Mouse (Mus musculus) spleen, adult 2 months (tissue): ENCODE measurements around the gene Ptgds. TPM values are rescaled to one million over a fixed set of nuclear protein-coding genes. Genes with fewer than 3 reads are reported as not detected.
A peak's percentile ranks its signal among the peaks of the same experiment; 100 is the strongest.

Experiments
- DNase-seq, 2 experiments: peaks; one replicate each; pipeline versions ENCODE4 v3.0.0 to v3.0.0-alpha.2; 2012 to 2021; ENCODE audit warnings: low spot score in 2 of 2, low read depth in 1 of 2
- H3K27ac ChIP-seq: fragments of 200-500 bp; 2 replicates; pipeline ENCODE4 v1.5.1; 2012; ENCODE audit warnings: low read length, inconsistent platforms; ENCODE audit not compliant: insufficient read depth
- H3K27me3 ChIP-seq: fragments of 200-500 bp; 2 replicates; pipeline ENCODE4 v1.6.1; 2012; ENCODE audit warnings: mild to moderate bottlenecking, moderate library complexity, low read length, inconsistent platforms; ENCODE audit not compliant: control insufficient read depth, insufficient read depth
- H3K36me3 ChIP-seq: fragments of 200-500 bp; 2 replicates; pipeline ENCODE4 v1.6.1; 2012; ENCODE audit warnings: mild to moderate bottlenecking, low read length, inconsistent platforms; ENCODE audit not compliant: control insufficient read depth, insufficient read depth
- H3K4me1 ChIP-seq: fragments of 200-500 bp; 2 replicates; pipeline ENCODE4 v1.6.1; 2011; ENCODE audit warnings: inconsistent platforms; ENCODE audit not compliant: control insufficient read depth, insufficient read depth, insufficient read length
- H3K4me3 ChIP-seq: fragments of 200-500 bp; 2 replicates; pipeline ENCODE4 v1.5.1; 2011; ENCODE audit warnings: mild to moderate bottlenecking, inconsistent platforms; ENCODE audit not compliant: insufficient read depth, insufficient read length; ENCODE audit errors: extremely low read depth
- CTCF ChIP-seq: fragments of 200-500 bp; IDR thresholded peaks from 2 replicates; pipeline ENCODE4 v1.5.1; 2011; ENCODE audit warnings: mild to moderate bottlenecking, inconsistent platforms; ENCODE audit not compliant: insufficient read depth, insufficient read length, insufficient replicate concordance; ENCODE audit errors: extremely low read depth
- POLR2A ChIP-seq: fragments of 200-500 bp; IDR thresholded peaks from 2 replicates; pipeline ENCODE4 v1.6.1; 2011; ENCODE audit warnings: low read depth, low read length, inconsistent platforms
- WGBS: fragments of 180-500 bp; shearing (Covaris S2); methylation state at CpG from one replicate; pipeline ENCODE4 v1.1.7; 2018; 5-methylcytosine and 5-hydroxymethylcytosine counted together
- polyA plus RNA-seq: library from polyadenylated mRNA; depleted of rRNA; stranded (reverse); fragments of >200 nt; gene quantifications from 2 replicates; pipeline ENCODE4 v1.2.3, GENCODE M21; 2012

Ptgds gene
- polyA plus RNA-seq, 1 experiment = 7.8 TPM

DNA sequence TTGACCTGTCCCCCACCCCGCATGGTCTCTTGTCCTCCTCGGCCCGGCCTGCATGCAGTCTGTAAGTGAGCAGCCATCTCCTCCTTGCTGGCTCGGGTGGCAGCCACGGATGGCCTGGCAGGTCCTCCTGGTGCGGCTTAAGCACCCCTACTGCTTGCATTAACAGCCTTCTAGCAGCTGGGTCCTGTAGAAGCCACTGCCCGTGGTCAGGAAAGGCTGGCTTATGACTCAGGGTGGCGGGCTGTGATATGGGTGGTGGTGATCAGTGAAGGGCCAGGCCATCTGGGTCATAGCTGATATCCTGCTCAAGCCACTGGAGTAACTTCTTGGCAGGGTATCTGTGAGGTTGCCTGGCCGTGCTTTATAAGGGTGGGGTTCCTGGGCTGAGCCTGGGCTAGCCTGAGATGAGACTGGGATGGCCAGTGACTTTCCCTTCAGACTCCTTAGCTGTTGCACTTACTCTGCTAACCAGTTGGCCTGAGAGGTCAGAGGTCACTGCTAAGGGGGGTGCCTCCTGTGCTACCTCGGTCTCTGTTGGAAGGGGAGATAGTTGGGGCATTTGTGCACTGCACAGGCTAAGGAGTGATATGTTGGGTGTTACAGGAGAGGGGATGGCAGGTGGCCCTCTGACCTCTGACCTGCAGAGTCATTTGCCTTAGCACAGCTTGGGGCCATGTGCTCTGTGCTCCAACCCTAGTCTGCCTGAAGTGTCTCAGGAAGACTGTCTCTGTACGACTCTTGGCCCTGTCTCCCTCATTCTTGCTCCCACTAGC lies 37.3 kb downstream of the Ptgds start:
- Histone ChIP-seq H3K27ac (no peak overlapping the region), H3K4me3 (no peak overlapping the region), H3K27me3 (no peaks in the 10 kb centered on the region), H3K36me3 (peaks cover 1% of the 10 kb centered on the region), H3K4me1 (peaks cover 5% of the 10 kb centered on the region)
- TF ChIP-seq POLR2A = no peak
- no peak for TF ChIP-seq CTCF
- 86% methylated on average over 11 of the region's 11 CpGs for WGBS
- DNase-seq = no peak

DNA sequence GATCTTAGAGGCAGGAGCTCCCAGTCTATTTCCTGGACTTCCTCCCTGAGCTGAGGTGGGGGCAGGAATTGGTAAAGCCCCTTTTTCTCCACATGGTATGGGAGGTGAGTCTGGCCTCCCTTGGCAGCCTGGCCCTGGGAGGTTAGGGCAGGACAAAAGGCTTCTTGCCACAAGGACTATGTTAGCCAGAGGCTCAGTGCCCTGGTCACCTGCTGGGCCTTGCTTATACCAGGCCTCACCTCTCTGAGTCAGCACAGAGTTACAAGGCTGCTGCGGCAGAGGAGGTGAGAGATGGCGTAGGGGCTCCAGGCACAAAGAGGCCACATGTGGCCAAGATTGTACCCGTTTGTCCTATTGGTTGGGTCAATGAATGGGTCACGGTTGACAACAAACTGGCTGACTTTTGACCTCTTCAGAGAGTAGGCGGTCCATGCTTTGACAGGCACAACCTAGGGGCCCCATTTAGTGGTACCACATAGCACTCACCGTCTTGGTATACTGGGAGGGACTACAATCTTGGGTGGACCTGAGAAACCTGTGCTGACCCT lies 38.5 kb downstream of the Ptgds start:
- H3K27ac ChIP-seq = no peak overlapping the region
- no peaks in the 10 kb centered on the region for H3K27me3 ChIP-seq
- DNase-seq = no peak
- peaks cover 10% of the 10 kb centered on the region for H3K4me1 ChIP-seq
- no peak for TF ChIP-seq CTCF
- TF ChIP-seq POLR2A = no peak
- H3K36me3 ChIP-seq = no peaks in the 10 kb centered on the region; the same call in none of the 2 replicates
- no peak overlapping the region for H3K4me3 ChIP-seq
- WGBS = 93% methylated on average over 6 of the region's 6 CpGs

DNA sequence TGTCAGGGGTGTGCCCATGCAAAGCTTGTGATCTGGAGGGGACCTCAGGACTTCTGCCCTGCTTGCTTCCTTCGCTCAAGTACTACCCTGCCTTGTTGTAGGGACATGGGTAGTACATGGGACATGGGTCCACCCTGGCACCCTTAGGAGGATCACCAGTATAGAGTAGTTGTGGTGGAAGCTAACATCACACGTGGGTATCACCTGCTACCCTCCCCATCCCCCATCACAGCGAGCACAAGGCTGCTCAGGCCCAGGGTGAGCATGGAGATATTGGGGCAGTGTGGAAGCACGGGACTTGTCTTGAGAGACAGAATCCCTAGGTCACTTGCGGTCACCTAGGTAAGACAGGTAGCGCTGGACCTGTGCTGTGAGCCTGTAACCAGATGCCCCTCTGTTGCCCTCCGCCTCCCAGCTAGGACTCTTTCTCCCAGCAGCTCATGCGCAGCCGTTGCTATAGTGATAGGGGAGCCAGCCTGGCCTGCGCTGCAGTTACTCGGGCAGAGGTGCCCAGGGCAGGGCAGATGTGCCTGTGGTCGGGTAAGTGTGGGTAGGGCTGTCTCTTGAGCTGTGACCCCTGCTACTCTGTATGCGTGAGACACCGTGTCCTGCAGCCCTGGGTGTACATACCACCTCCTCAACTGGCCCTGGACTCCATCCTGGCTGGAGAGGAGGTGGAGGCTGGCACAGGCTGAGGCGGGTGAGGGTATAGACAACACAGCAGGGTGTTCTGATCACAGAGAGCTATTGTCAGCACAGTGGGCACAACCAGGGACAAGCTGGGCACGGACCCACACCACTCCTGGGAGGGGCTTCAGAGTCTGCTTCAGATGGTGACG lies 39.2 kb downstream of the Ptgds start:
- TF ChIP-seq POLR2A (no peak), CTCF (no peak)
- H3K36me3 ChIP-seq = no peaks in the 10 kb centered on the region; the same call in 1 of the 2 replicates
- no peak for DNase-seq
- H3K27me3 ChIP-seq = no peaks in the 10 kb centered on the region
- 70% methylated on average over 17 of the region's 17 CpGs for WGBS
- H3K4me1 ChIP-seq = peaks cover 11% of the 10 kb centered on the region
- no peak overlapping the region for H3K27ac ChIP-seq
- no peak overlapping the region for H3K4me3 ChIP-seq

DNA sequence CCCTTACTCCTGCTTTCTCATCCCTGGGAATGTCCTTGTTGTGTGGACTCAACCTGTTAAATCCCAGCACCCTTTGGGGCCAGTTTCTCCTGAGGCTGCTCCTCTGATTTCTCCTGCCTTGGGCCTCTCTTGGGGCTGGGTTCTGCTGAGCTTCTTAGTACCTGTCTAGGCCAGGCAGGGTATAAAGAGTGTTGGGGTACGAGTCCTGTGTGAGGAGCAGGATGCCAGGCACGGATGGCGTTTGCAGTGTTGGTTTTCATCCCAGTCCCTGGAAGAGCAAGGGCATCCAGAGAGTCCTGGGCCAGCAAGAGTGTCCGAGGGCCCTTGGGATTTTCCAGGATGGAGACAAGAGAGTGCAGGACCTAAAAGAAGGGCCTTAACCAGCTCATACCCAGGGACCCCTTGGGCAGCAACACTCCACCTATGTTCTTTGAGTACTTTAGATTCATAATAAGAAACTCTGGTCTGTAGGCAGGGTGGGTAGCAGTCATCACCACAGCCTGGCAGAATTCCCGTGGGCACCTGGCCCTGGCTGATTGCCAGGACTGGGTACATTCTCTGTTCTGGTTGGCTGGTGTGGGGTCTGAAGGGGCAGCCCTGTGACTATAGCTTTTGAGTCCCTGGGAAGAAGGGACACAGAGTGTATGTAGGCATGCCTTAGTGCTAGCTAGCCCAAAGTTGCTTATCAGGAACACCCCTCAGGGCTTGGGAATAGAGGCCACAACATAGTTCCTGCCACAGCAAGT lies 40.2 kb downstream of the Ptgds start:
- H3K27ac ChIP-seq = no peak overlapping the region
- 76% methylated on average over 5 of the region's 5 CpGs for WGBS
- H3K4me1 ChIP-seq = peaks cover 11% of the 10 kb centered on the region
- TF ChIP-seq POLR2A (no peak), CTCF (no peak)
- no peaks in the 10 kb centered on the region for H3K36me3 ChIP-seq
- DNase-seq = no peak
- no peak overlapping the region for H3K4me3 ChIP-seq
- H3K27me3 ChIP-seq = no peaks in the 10 kb centered on the region

DNA sequence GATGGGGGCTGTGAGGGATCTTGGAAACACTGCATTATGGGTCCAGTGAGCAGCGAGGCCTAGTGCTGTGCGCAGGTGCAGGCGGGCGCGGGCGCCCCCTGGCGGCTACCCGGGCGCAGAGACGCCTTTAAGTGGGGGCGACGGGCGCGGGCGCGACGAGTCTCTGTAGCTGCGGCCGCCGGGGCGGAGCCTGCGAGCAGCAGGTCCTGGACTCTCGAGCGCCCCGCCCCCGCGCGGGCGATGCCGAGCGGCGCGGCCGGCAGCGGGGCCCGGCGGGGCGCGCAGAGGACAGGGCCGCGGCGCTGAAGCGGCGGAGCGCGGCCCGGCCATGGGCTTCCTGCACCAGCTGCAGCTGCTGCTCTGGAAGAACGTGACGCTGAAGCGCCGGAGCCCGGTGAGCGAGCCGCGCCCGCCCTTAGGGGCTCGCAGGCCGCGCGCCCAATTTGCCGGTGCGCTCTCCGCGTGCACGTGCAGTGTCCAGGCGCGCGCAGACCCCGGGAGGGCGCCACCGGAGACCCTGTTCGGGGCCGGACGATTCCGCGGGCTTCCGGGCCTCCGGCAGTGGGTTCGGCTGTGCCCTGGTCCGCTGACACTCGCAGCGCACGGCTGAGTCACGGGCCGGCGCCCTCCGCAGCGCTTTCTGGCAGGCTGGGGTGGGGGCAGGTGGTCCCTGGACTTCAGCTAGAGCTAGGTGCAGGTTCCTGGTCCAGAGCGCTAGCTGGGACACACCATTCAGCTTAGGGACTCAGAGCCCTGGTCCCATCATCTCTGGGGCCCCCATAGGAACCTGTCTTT lies 41.2 kb downstream of the Ptgds start, which contains the start of gene Abca2:
TSS of gene Abca2 (plus strand) at position 262 of the 795 bp plus-strand sequence.
- Histone ChIP-seq H3K4me1 (peaks cover 11% of the 10 kb centered on the region), H3K36me3 (no peaks in the 10 kb centered on the region), H3K27me3 (no peaks in the 10 kb centered on the region), H3K4me3 (peak within 1 kb of the TSS; percentile 73), H3K27ac (peak within 1 kb of the TSS; percentile 7; the same call in 1 of the 2 replicates)
- WGBS = under 1% methylated on average over 81 of the region's 89 CpGs
- DNase-seq = peak; percentile 76 to 93
- TF ChIP-seq POLR2A (no peak), CTCF (peak; percentile 94)
